Mouse (Mus musculus) megakaryocyte, embryonic 14.5 days (primary cell): ENCODE measurements around the gene Mylip.
A peak's percentile ranks its signal among the peaks of the same experiment; 100 is the strongest.

ENCODE experiments used
- FLI1 ChIP-seq: IDR thresholded peaks from 2 replicates; pipeline ENCODE4 v1.6.1; 2012; ENCODE audit warnings: low read length, inconsistent platforms, mixed read lengths
- GATA1 ChIP-seq: IDR thresholded peaks from 3 replicates; pipeline ENCODE4 v1.6.1; 2012; ENCODE audit warnings: mixed read lengths, low read length, inconsistent platforms, borderline replicate concordance

- TF ChIP-seq GATA1 (no peak), FLI1 (peak; percentile 29; the same call in 1 of the 2 replicates)
Observed at GRCm38 (mm10) chr13:45453033-45453432, 63.5 kb downstream of the Mylip start.
